ENCODE assay signal across 8 mouse cellular contexts in genomic region chr9:20959430-20959938, GRCm38 (mm10). TPM values are rescaled to one million over a fixed set of nuclear protein-coding genes. Genes with fewer than 3 reads are reported as not detected.
DNase-seq lines count a peak whose midpoint lies in the region; ATAC-seq and TF ChIP-seq lines count a peak whose summit lies in the region.

Gene Dnmt1 (minus strand): TSS chr9:20959888.

- no peak for DNase-seq in gastrocnemius, postnatal 4 days (ENCODE audit: low spot score in 2 of 2)
- no peak for DNase-seq in gastrocnemius, postnatal 36 days
- DNase-seq in Patski (ENCODE audit: low read depth, low spot score): no peak
- no peak for DNase-seq in intestine, embryonic 14.5 days (ENCODE audit: low spot score)
- no peak for DNase-seq in spleen, adult 18-20 months
- DNase-seq in Muller cell, postnatal 12 days (ENCODE audit: inconsistent ontology term): no peak

- no peak within 1 kb of the TSS for H3K27ac ChIP-seq in forebrain, embryonic 16.5 days (ENCODE audit: low read length)
- H3K27ac ChIP-seq in intestine, embryonic 14.5 days (ENCODE audit: low read depth): no peak within 1 kb of the TSS

- no peaks in the 10 kb centered on the region for H3K36me3 ChIP-seq in forebrain, embryonic 16.5 days (ENCODE audit: control insufficient read depth, insufficient read depth)
- no peaks in the 10 kb centered on the region for H3K36me3 ChIP-seq in intestine, embryonic 14.5 days (ENCODE audit: control insufficient read depth, insufficient read depth, low read length)

- 89% methylated on average over 2 of the region's 2 CpGs for WGBS in forebrain, embryonic 16.5 days
- 81% methylated on average over 2 of the region's 2 CpGs for WGBS in intestine, embryonic 14.5 days

- intact Hi-C loops in gastrocnemius, postnatal 36 days (cut with DNase I): no loop called here

- no peaks in the 10 kb centered on the region for H3K4me1 ChIP-seq in forebrain, embryonic 16.5 days (replicated peaks; ENCODE audit: control insufficient read depth, insufficient read depth, low read length)
- no peaks in the 10 kb centered on the region for H3K4me1 ChIP-seq in intestine, embryonic 14.5 days (replicated peaks; ENCODE audit: control insufficient read depth, insufficient read depth, low read length)

- ATAC-seq in Patski: no peak
- no peak for ATAC-seq in forebrain, embryonic 16.5 days
- no peak for ATAC-seq in intestine, embryonic 14.5 days (replicated peaks; ENCODE audit: low FRiP score, low TSS enrichment, low read depth)
- no peak for ATAC-seq in megakaryocyte progenitor cell, adult 5-6 weeks (replicated peaks; ENCODE audit: poor library complexity)

- CTCF ChIA-PET in Patski (lab: Charles Lee): no interaction called here

- in situ Hi-C loops in Patski (cut with MboI; ENCODE audit: low pct_unique_long_range_greater_than_20kb): no loop called here

- H3K27me3 ChIP-seq in Patski: no peaks in the 10 kb centered on the region
- H3K27me3 ChIP-seq in forebrain, embryonic 16.5 days (replicated peaks; ENCODE audit: control insufficient read depth, insufficient read depth, low read length): 0 out of 2 replicates have a peak, but pooled peaks cover 3% of the 10 kb centered on the region
- H3K27me3 ChIP-seq in intestine, embryonic 14.5 days (replicated peaks; ENCODE audit: control insufficient read depth, insufficient read depth, low read length): no peaks in the 10 kb centered on the region

- no peak for TF ChIP-seq CTCF in Patski (IDR thresholded peaks at IDR 0.05)

- no peak within 1 kb of the TSS for H3K4me3 ChIP-seq in forebrain, embryonic 16.5 days (replicated peaks; ENCODE audit: low read length)
- H3K4me3 ChIP-seq in intestine, embryonic 14.5 days (ENCODE audit: low read depth, low read length): no peak within 1 kb of the TSS

- H3K9me3 ChIP-seq in forebrain, embryonic 16.5 days (ENCODE audit: control insufficient read depth, low read length): no peaks in the 10 kb centered on the region
- H3K9me3 ChIP-seq in intestine, embryonic 14.5 days (ENCODE audit: control insufficient read depth, low read length): no peaks in the 10 kb centered on the region

- H3K9ac ChIP-seq in forebrain, embryonic 16.5 days (replicated peaks; ENCODE audit: low read depth, low read length): no peak within 1 kb of the TSS
- H3K9ac ChIP-seq in intestine, embryonic 14.5 days (ENCODE audit: low read length): no peak within 1 kb of the TSS

- POLR2A ChIA-PET in Patski (lab: Charles Lee): no interaction called here

- no peak within 1 kb of the TSS for H3K4me2 ChIP-seq in forebrain, embryonic 16.5 days (ENCODE audit: low read length)
- H3K4me2 ChIP-seq in intestine, embryonic 14.5 days (ENCODE audit: low read length): no peak within 1 kb of the TSS

RNA-seq across cellular contexts. Expression of gene Dnmt1, which starts in this region (rescaled TPM):
- total RNA-seq in gastrocnemius, postnatal 4 days (2021): 10 to 100 TPM; 44.5 to 46.0 TPM
- 1 to 10 TPM; 6.0 to 7.7 TPM for total RNA-seq in gastrocnemius, postnatal 36 days (2021)
- 54.3 TPM for polyA plus RNA-seq in Patski (2021)
- polyA plus RNA-seq in forebrain, embryonic 16.5 days (2015; fragmentation: Nextera tagmentation; extraction: Ambion mirVana): 85.3 and 88.9 TPM in 2 replicates
- 65.4 and 69.9 TPM in 2 replicates for polyA plus RNA-seq in intestine, embryonic 14.5 days (2014; fragmentation: Nextera tagmentation; extraction: Ambion mirVana)
- 109 and 114 TPM in 2 replicates for total RNA-seq in megakaryocyte progenitor cell, adult 5-6 weeks (2015)
- 222 and 314 TPM in 2 replicates for total RNA-seq in megakaryocyte progenitor cell, adult 5-6 weeks (2017)

Comparison
In these comparisons a context has a peak if more than half of its experiments do, and no peak if none do; other contexts are left out.
1. RNA of gene Dnmt1 (total RNA-seq): 109 to 314 TPM in megakaryocyte progenitor cell, adult 5-6 weeks and 44.5 to 46.0 TPM in gastrocnemius, postnatal 4 days; 6.0 to 7.7 TPM in gastrocnemius, postnatal 36 days; every median in the first group is over 4 times any median in the second.